Mouse (Mus musculus): ENCODE data around the gene Lect2.

Lect2 gene

GRCm38 (mm10) chr13:56506871-56507496 is 41.3 kb downstream of the Lect2 start:
- no peak for DNase-seq (ENCODE audit: low spot score)

- no peak for DNase-seq (ENCODE audit: low spot score)
Measured at GRCm38 (mm10) chr13:56501866-56502420, 46.4 kb downstream of the Lect2 start.

- no peak for DNase-seq (ENCODE audit: low spot score)
Measured at GRCm38 (mm10) chr13:56500636-56501035, 47.7 kb downstream of the Lect2 start.

- no peak for DNase-seq (ENCODE audit: low spot score)
Measured at GRCm38 (mm10) chr13:56500132-56500531, 48.2 kb downstream of the Lect2 start.

- DNase-seq (ENCODE audit: low spot score) = no peak
Measured at GRCm38 (mm10) chr13:56494440-56494839, 53.9 kb downstream of the Lect2 start.

Measured in ovary, postnatal 14 days (tissue).